Mouse (Mus musculus): ENCODE measurements at regions not wholly inside any gene's neighbourhood (a gene's known extent, or its start where the extent isn't known, plus 50 kb on each side); places are given as distances from the start of the nearest gene placed in this dataset.

DNA sequence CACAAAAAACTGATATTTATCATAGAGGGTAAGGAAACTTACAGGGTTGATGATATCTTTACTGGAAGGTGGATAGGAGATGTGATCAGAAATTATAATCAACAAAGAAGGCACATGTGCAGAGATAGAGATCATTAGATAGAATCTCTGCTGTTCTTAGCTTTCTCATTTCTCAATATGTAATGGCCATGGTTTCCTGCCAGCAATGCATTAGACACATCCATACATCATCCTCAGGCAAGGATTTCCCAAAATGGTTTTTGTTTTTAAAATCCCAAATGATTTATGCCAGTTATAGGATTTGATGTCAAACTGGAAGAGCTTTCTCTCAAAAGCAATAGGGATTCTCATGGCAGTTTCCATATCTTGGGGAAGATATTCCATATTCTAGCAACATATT, 52.0 kb upstream of the C030005K15Rik start:
- no peak for DNase-seq

DNA sequence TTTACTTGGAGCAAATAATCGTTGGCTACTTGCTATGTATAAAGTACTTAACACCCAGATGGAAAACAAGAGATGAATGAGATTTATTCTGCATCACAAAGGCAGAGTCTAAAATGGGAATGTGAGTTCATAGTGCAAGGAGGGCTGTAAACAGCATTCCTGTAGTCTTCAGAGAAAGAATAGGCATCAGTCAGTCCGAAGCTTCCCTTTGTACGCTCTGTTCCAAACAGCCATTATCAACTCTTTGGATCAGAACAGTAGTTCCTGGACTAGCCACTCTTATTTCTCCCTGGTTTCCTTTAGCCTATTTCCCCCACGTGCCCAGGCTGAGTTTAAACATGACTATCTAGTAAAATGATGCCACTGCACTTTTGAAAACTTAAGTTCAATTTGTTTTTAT, 52.8 kb upstream of the C030005K15Rik start:
- no peak for DNase-seq

DNA sequence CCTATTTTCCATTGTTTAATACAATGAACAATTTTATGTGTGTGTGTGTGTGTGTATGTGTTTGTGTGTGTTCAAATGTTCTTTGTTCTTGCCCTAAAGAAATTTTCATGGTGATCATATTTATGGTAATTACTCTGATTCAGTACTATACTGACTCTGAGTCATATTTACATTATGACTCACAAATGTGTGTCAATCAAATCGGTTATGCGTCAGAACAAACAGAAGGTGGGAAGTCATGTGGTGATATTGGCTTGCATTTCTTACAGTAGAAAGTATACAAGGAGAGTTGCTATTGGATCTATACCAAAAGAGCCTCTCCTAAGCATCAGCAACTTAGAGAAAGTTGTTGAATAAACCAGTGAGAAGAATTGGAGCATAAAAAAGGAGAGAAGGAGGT, 67.2 kb upstream of the C030005K15Rik start:
- DNase-seq: no peak

DNA sequence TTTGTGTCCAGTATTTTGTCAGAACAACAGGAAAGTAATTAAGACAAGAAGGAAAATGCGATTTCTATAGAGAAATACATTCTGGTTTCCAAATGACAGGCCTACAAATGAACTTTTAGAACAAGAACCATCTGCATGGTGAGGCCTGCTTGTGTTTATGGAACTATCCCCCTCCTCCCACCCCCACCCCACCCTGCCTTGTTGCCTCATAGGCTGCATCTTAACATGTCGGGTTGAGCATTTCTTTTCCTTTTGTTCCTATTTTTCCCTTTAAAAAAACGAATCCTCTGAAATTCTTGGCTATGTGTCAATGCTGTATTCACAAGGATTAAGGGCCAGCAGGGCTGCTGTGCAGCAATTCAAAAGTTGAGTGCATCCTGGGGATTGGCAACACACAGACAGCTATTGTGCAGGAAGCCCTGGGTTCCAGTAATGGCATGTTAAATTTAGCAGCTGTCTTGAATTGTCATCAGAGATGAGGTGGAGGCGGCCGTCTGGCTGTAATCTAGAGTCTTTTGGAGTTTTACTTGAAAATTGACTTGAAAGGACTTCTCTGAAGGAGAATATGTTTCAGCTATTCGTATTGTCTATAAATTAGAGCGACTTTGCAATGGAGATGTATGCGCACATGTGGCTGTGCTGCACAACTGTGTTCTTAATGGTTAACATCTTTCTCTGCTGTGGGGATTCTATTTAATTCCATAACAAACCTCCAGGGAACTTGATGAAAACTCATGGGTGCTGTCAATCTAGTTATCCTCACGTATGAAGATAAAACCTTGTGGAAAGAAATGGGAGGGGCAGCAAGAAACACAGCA, 75.1 kb upstream of the C030005K15Rik start:
- no peak for DNase-seq

DNA sequence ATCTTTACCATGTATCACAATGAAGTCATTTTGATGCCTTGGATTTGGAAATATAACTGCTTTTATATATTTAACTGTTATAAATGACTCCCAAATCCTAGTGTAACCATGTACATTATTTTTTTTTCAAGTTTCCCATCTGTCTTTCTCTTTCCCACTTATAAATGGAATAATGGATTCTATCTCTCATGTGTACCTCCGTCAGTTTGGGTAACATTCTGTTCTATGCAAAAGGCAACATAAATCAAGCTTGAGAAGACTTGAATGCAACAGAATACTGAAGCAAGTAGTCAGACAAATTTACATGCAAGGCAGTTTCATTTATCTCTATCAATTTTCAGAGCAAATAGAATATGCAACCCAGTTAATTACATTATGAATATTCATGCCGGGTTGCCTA, 81.4 kb upstream of the C030005K15Rik start:
- no peak for DNase-seq

DNA sequence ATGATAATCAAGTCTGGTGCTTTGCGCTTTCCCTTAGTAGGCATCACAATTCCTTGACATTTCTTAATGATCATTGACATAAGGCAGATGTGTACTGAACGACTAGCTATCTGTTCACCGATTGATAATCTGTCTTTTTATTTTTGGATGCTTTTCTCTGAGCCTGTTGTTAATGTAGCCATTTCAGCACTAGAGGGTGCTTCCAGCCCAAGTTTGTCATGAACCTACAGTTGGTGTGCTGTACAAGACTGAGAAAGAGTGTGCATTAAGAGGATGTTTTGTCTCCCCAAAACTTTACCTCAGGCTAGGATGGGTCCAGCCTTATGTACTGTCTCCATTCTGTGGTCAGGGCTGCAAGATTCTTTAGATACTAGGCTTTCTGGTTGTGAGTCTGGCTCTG, 116.0 kb upstream of the C030005K15Rik start:
- no peak for DNase-seq

DNA sequence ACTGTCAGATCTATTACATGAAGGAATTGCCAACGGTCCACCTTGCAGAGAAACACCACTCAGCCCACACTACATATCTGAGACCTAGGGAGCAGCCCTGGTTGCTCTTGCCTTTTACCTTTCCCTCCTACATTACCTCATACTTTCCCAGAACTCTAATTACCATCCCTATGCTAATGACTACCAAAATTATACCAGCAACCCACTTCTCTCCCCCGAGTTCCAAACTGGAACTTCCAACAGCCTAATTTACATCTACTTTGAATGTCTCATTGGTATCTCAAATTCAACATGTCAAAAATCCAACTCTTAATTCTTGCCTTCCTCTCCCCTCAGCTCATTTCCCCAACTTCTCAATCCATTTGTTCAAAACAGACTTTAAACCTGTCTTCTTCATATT, 124.9 kb upstream of the C030005K15Rik start:
- no peak for DNase-seq

DNA sequence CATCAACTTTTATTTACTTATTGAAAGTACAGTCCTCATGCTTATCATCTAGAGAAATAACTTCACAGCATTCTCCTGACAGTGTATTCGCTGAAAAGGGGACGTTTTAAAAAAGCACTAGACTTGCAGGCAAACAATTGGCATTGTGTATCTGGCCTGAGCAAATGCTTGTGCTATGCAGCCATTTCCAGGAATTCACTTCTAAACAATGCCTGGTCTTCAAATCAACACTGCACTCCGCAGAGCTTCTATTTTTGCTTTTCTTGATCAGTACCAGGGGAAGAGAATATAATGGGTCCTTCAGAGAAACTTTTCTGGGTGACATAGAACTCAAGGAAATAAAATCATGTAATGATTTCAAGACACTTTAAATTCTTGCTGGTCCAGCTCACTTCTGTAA, 150.5 kb upstream of the C030005K15Rik start:
- DNase-seq: no peak

DNA sequence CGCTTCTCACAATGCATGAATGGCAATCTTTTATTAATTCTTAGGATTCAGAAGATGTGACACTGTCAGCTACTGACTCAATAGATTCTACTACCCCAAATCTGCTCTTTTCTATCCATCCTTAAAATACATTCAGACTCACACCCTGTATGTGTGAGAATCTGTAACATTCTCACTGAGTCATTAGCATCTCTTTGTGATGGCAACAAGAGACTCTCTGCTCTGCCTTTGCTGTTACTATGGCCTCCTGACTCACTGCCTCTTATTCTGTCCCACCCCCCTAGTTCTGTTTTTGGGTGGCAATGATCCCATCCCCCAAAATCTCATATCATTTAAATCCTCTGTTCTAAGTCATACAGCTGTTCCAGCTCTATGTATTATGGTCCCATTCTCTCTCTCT, 159.5 kb upstream of the C030005K15Rik start:
- no peak for DNase-seq

DNA sequence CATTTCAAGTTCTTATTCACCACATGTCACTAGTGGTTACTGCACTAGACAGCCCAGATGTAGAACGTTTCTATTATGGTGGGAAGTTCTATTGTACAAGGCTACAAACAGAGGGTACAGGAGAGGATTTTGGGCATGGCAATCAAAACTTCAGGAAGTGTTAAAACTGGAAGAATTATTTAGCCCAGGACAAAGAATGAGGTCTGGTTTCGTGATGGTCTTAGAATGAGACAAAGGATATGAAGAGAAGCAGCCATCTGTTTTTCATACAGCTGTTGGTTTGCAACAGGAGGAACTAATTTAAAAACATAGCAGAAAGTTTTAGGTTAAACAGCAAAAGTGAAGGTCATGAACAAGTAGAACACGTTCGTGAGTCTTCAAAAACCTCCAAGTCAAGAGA, 179.2 kb upstream of the C030005K15Rik start:
- DNase-seq: no peak

DNA sequence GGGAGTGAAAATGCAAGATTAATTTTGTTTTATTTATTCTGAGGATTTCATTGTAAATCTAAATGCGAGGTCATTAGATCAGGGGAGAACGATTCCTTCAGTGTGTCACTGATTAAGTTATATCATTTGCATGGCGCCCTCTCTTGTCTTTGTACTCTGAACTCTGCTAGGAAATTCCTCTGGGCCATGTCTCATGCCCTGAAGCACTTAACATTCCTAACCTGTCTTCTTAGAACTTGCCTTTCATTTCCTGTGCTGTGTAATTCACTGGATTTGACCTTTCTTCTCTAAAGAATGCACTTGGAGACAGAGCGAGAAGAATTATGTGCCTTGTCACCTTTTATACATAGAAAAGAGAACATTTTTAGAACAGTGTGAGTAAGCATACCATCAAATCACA, 199.0 kb upstream of the C030005K15Rik start:
- DNase-seq: no peak

DNA sequence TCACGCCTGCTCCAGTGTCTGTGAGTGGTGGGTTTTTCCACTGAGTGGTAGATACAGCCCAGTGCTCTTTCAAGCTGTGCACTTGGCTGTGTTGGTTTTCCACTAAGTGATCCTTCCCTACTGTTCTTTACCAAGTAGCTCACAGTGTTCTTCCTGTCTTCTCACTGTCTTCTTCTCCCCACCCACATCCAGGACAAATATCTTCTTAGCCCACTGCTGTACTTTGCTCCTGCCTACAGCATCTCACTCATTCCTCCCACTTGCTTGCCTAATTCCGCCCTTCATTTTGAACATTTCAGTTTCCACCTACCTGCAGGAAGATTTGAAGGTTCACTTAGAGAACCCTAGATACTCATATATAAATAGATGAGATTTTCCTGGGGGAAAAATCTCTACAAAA, 213.8 kb upstream of the C030005K15Rik start:
- DNase-seq: no peak

DNA sequence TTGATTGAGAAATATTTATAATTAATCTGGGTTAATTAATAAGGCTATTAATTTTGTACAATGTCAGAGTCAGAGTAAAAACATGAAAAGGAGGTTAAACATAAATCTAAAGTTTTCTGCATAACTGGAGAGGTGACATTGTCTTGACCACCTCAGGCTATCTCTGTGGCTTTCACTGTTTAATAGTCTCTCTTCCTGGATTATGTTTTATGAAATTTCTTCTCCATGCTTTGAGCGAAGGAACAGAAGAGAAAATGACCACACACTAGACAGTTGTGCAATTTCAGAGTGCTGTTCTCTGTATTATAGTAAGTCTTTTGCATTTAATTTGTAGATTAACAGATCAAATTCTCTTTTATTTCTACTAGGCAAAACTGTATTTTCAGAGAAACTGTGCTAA, 239.3 kb upstream of the C030005K15Rik start:
- DNase-seq: no peak

DNA sequence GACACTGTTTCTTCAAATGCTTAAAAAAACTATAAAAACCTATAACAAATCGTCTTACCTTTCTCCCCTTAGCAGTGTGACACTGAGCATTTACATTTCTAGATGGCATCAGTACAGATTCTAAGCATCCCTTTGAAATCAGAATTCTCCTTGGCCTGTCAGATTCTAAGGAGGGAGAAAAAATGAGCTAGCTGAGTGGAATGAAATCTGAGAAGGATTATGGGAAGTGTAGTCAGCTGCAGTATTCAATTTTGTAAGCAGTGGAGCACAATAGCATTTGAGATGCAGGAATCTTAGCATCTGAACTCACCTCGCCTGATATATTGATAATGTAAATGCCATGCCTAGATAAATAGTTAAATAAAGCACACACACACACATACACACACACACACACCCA, 240.4 kb upstream of the C030005K15Rik start:
- DNase-seq: no peak

DNA sequence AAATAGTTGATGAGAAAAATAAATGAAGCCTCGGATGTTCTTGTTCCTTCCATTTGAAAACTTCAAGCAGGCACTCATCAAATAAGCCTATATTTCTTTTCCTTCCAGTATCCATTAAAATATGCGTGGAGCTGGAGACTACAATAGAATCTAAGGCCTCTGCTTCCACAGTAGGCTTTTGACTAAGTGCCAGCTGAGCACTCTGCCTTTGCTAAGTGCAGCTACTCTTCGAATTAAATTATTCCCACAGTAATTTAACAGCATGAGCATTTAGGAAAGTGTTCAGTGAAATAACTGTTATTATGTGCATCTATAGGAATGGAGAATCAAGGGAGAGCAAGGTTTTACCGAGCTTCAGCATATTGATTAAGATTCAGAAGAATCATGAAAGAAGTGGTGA, 280.5 kb upstream of the C030005K15Rik start:
- DNase-seq: no peak

DNA sequence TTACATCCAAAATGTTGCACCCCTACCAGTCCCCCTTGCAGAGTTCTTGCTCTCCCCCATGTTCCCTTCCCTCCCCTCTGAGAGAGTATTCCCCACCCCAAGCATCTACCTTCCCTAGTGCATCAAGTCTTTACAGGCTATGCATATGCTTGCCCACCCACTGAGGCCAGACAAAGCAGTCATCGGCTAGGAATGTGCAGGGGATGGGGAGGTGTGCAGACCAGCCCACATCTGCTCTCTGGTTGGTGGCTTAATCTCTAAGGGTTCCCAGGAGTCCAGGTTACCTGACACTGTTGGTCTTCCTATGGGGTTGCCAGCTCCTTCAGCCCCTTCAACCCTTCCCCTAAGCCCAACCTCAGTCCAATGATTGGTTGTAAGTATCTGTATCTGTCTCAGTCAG, 281.8 kb upstream of the C030005K15Rik start:
- DNase-seq: no peak

DNA sequence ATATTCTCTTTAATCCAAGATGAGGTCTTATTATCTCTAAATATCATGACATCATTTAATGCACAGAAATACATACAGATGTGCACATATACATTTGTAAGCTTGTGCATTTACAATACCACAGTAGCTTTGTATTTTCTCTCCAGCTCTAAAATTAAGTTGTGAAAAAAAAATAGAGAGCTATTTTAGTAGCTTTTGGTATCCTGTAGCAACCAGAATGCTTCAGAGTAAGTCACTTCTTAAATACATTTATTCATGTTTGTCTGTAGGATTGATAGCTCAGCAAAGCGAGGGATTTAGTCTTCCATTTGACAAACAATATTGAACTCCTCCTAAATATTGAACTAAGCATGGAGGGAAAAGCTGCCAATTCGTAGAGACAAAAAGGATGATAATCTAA, 286.4 kb upstream of the C030005K15Rik start:
- DNase-seq: no peak

DNA sequence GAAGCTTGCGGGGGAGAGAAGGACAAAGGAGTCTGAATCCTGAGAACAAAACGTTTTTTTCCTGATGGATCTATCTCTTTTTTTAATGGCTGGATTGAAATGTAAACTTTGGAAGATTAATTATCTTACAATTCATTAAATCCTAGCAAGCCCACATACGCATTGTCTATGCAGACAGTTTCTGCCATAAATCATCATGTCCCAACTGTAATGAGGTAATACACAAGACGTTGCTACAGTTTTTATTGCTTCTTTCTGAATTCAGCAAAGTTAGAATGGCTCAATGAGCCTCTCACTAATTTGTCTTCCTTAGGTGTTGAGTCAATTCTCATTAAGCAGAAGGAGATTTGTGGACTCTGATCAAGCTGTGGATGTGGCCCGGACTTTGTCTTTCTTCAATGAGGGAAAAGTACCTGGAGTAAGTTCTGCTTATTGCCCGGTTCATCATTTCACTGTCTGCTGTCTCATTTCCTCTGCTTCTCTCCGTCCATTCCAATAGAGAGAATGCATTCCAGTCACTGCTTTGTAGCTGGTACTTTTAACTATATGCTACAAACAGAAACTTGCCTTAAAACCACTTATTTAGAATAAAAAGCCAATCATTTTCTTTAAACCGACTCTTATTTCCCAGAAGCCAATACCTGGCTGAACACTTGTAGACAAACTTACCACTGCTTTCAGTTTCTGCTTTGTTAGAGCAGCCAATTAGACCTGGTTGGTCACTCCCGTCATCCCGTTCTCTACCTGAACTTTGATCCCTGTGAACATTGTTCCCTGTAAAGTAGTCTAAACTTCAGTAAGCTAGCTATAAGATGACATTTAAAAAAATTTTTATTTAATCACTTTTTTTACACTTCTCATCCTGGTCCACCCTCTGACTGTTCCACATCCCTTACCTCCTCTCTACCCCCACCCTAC, 288.7 kb upstream of the C030005K15Rik start:
- no peak for DNase-seq

DNA sequence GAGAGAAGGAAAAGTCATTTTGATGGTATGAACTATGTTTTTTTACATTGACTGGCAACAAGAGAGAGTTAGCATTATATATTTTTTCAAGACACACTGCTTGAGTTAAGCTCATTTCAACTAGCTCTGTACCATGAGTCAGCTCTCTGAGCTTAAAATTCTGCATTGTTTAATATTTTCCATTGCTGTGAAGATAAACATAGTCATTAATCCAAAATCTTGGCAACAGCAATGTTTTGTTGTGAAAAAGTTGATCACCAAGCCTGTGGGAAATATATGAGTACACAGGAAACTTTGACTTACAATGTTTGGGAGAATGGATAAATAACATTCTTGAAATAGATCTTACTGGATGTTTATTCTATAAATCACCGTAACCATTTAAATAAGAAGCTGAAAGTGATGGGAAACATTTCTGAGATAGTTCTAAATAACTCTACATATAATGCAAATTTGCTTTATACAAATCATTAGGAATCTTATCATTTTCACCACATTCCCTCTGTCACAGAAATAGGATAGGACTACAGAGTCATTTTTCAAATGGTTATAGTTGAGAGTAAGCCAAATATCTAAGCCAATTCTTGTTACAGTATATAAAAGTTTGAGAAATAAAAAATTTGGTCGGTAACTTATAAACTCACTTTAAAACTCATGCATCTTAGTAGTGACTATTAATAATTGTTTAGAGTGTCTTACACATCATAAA, 290.2 kb upstream of the C030005K15Rik start:
- DNase-seq: no peak

DNA sequence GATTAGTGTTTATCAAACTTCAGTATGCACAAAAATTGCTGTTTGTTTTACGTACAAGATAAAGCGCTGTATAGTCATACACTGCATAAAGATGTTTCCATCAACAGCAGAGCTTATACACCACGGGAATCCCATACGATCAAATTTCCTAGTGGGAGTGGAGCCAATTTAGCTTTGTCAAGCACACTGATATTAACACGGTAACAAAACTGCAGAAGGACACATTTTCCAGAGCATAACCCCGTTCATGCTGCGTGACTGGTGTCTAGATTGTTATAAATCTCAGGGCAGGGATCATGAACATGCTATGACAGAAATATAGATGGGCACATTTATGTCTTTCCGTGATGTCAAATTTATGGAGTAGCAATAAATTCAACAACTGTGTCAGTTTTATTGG, 302.6 kb upstream of the C030005K15Rik start:
- no peak for DNase-seq

DNA sequence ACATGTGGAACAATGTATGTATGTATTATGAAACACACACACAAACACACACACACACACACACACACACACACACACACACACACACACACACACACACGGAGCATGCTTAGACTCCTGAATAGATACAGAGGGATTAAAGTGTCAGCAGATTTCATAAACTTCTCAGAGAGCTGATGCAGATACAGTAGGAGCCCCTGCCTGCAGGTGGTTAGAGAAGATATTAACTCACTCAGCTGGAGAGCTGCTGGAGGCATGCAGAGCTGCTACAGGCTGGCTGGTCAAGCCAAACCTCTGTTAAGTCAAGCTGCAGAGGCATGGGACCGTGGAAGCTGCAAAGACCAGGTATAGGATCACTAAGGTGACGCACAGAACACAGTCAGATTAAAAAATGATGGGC, 303.1 kb upstream of the C030005K15Rik start:
- DNase-seq: no peak

DNA sequence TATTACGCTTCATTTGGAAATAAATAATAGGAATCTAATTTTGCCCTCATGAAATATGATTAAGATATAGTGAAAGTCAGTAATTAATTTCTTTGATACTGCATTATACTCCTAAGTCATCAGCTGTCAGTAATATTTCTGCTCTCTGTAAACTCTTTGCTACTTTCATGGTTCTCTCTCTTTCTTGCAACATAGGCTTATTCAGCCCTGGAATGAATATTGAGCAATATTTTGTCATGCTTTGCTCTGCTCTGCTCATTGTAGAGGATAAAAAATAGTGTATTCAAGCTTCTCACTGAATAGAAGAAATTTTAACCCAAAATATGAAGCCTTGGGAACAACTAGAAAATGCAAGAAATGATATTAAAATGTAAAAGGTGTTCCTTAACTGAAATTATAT, 306.1 kb upstream of the C030005K15Rik start:
- DNase-seq: no peak

DNA sequence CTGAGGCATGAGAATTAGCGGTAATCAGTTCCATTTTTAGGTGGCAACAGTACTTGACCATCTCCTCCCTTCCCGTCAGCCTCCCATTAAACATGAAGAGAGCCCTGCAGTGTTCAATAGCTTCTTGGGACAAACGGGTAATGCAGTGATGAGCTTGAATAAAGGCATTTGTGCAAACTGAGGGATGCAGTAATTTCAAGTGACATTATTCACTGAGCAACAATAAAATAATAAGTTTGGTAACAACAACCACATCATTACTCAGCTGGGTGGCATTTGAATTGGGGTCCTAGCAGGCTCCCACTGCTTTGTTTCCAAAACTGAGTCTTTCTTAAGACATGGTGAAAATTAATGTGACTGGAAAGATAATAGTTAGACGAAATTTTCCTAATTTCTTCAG, 315.2 kb upstream of the C030005K15Rik start:
- DNase-seq: no peak

DNA sequence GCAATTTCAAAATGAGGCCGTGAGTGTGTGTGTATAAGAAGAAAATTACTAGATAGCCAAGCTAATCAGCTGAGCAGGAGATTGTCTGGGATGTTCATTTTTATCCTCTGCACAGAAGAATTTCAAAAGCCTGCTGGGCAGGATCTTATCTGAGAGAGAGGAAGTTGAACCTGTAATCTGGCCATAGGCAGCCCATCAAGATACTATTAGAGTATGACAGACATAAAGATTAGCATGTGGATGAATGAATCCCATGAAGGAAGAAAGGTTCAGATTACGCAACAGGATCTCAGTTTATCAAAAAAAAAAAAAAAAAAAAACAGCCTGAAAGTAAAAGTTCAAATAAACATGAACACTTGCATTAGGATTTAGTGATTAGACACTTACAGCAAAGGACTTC, 317.3 kb upstream of the C030005K15Rik start:
- no peak for DNase-seq
